Mouse (Mus musculus): Measurements from ENCODE around the gene Rab6a.

- no peak for TF ChIP-seq CTCF (IDR thresholded peaks at IDR 0.05; ENCODE audit: low read depth, low read length)
- TF ChIP-seq TAL1 (conservative IDR thresholded peaks at IDR 0.05; ENCODE audit: low read depth, low read length): no peak
Measured at GRCm38 (mm10) chr7:100674941-100675340, 67.7 kb downstream of the Rab6a start.

Measured in G1E (cell line).